Mouse (Mus musculus) heart, postnatal 36 days (tissue): ENCODE data around the gene Gm13420. TPM values are rescaled to one million over a fixed set of nuclear protein-coding genes. Genes with fewer than 3 reads are reported as not detected.
"Not testable (repeated sequence)": the region's sequence is repeated elsewhere in the genome, so short reads cannot be mapped to it uniquely, and the experiment has no call there.

Experiments used
- DNase-seq, 2 experiments: peaks; one replicate each; pipeline ENCODE4 v3.0.0; 2021 to 2022
- intact Hi-C: fragments of 180-260 bp; cut with DNase I; formaldehyde crosslinking; loops from one replicate; pipeline ENCODE4 v1.15.1; 2025
- total RNA-seq, 2 experiments: library from RNA; stranded (reverse); gene quantifications; 2 replicates each; pipeline ENCODE4 v1.2.3; 2021

Gene Gm13420
- total RNA-seq, 2 experiments from 2014 or later = not detected

DNA sequence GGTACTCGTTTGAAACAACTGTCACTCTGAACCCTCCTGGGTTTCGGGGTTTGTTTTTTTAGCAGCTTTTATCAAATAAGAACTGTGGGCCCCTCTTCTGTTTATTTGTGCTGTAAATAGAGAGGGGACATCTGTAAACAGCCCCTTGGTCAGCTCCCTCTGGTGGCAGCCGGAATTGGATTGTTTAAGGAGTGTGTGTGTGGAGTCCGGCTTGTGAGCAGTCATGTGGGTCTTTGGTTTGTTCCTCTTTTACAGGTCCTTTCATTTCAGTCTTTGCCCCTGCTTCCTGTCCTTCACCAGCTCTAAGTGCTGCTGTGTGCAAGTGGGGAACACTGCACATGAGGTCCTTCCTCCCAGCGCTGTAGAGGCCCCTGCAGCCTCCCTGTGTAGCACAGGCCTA, 12.1 kb downstream of the Gm13420 start:
- intact Hi-C loops = no loop called here
- DNase-seq = peak in 1 of 2 experiments; percentile 31

DNA sequence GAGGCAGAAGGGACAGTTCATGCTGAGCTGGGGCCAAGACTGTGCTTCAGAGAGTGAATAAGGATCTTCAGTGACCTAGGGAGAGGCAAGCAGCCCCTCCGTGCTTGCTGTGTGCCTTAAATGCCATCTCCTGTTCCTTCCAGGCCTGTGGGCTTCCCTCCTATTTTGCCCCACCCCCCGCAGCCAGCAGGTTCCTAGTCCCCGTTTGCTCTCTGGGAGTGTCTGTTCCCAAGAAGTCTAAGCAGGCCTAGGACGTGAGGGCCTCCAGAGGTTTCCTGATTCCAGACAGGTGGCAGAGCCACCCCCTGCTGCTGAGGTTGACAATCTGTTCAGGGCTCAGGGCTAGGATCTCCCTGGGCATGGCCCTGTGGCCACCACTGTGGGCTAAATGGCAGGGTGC, 12.7 kb downstream of the Gm13420 start:
- DNase-seq = no peak
- intact Hi-C loops = no loop called here

DNA sequence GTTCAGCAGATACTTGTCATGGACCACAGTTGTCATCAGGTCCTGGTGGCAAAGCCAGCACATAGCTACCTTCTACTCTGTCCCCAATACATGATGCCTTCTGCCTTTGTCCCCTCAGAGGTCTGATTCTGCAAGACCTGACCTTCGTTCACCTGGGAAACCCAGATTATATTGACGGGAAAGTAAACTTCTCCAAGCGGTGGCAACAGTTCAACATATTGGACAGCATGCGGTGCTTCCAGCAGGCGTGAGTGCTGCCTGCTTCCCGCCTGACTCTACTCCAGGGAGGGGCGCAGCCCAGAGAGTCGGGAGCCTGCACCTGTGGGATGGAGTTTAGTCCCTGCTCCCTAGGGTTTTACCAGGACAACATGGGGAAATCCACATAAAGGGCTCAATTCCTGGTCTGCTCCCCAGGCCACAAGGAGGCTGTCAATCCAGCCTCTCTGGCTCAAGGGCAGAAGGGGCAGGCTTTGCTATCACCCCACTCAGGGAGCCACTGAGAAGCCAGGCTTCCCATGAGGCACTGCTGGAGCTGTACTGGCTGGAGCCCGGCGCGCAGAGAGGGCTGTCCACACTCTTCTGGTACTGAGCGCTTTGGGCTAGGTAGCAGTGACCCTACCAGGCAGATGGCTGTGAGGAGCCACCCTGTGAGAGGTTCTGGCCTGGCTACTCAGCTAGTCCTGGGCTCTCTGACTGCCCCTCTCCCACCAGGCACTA, 14.1 kb downstream of the Gm13420 start:
- no peak for DNase-seq
- intact Hi-C loops = no loop called here

DNA sequence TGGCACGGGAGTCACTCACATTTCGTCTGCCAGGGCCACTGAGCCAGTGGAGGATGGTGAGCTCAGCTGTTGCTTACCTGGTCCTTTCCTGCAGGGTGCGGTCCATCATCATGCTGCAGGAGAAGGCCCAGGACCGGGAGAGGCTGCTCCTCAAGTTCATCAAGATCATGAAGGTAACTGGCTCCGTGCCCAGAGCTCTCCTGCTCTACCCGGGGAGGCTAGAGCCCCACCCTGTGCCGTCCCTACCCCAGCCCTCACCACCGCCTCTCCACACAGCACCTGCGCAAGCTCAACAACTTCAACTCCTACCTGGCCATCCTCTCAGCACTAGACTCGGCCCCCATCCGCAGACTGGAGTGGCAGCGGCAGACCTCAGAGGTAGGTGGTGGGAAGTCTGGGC, 15.8 kb downstream of the Gm13420 start:
- intact Hi-C loops = no loop called here
- no peak for DNase-seq

DNA sequence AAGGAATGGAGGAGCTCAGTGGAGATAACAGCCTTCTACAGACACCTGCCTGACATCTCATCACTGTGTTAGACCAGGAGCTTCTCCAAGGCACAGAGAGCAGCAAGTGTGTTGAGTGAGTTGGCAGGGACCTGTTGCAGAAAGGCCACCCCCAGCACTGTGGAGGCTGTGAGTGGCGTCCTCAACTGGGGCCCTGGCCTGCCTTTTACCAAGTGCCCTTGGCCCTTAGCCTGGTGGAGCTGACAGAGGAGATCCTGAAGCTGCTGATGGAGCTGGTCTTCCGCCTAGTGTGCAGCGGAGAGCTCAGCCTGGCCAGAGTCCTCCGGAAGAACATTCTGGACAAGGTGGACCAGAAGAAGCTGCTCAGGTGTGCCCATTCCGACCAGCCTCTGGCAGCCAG, 18.1 kb downstream of the Gm13420 start:
- intact Hi-C loops = no loop called here
- DNase-seq = no peak

DNA sequence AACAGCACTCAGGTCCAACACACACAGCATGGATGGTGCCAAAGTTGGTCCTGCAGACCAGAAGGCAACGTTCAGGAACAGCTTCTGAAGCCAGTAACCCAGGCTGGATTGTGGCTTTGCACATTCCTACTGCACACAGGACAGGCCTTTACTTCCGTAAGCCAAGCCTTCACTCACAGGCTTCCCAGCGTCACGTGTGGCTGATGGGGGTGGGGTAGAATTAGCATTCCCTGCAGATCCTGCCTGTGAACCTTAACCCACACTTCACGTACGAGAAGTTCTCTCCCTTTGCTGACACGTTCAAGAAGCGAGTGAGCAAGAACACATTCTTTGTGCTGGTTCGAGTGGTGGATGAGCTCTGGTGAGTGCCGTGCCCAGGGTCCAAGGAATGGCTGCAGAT, 18.9 kb downstream of the Gm13420 start:
- DNase-seq = no peak
- intact Hi-C loops = no loop called here

DNA sequence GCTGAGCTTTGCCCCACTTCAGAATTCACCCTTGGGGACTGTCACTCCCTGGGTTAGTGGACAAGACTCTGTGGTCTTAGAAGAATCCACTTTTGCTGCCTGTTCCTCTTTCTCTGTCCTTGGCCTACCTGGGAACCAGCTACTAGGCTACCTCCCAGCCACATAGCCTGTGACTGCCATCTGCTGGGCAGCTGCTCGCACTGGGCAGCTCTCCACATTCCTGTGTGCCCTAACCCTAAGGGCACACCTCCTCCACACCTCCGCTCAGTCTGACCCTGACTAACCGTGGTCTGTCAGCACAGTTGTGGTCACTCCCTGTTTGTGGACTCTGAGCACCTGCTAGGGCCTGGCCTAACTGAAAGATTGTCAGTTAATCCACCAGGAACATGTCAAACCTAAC, 19.9 kb downstream of the Gm13420 start:
- intact Hi-C loops = no loop called here
- peak in 1 of 2 experiments; percentile 32 for DNase-seq

DNA sequence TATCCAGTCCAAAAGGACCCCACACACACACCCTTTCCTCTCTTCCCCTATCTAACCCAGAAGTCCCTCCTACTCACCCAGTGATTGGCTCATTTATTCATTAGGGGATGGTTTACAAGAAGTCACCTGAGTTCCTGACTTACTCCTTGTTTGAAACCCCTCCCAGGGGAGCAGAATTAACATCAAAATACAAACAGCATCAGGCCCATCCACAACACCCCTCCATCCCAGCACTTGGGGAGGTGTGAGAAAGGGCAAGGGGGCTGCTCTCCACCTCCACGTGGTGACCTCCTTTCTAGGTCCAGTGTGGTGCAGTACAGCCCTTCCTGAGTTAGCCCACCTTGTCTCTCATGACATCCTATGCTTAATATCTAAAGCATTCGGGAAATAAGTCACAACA, 22.0 kb downstream of the Gm13420 start:
- no peak for DNase-seq
- intact Hi-C loops = no loop called here

DNA sequence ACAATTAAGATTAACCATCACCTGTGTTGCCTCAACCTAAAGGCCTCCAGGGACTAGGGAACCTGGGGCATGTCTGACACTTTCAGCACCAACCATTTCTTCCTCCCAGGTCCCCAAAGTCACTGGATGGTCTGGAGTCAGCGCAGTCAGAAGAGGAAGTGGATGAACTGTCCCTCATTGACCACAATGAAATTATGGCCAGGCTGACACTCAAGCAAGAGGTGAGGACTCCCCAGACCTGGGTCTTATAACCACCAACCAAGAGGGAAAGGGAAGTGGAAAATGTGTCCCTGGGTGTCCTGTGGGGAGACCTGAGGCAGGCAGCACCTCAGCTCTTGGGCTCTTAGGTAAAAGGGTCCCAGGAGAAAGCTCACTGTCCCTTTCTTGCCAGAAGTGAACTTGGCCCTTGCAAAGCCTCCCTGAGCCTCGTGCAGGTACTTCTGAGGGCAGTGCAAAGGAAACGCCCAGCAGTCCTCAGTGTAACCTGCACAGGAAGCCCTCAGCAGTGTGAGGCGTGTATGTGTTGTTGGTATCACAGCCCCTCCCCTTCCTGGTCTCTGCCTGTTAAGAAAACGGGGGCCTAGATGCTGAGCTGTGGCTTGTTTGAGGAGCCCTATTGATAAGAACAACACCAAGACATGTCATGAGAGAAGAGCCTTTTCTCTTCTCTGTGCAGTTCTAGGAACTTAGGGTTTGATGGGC, 26.7 kb downstream of the Gm13420 start:
- DNase-seq = no peak

DNA sequence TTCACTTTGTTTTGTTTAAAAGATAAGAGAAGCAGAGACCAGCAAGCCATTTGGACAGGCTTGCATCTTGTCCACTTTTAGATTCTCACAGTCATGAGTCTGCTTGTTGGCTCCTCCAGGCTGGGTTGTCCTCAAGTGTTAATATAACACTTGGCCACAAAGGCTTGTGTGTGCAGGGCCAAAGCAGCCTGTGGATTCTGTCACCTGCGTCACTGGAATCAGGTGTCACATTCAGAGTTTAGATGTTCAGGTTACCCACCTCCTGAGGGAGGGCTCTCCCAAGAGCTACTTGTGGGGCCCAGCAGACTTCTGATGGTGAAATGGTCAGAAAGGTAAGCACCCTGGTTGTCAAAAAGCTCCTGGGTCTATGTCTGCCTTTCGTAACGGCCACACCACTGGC, 28.4 kb downstream of the Gm13420 start:
- no peak for DNase-seq
- intact Hi-C loops = no loop called here

More for the DNA sequence above, 26.7 kb downstream of the Gm13420 start:
- intact Hi-C loops = no loop called here

DNA sequence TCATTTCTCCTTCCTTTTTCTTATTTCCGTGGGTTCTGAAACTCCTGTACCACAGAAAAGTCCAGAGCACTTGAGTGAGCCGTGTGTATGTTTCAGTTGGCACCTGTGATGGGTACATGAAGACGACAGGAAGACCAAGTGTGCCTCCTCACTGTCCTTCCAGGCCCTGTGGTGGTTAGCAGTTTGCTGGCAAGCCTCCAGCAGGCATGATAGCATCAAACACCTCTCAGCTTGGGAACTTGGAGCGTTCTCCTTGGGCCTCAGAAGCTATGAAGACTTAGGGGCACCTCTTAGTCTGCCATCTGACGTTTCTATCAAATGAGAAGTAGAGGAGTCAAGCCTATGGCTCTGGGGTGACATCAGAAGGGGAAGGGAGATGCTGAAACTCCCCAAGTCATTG, 32.9 kb downstream of the Gm13420 start:
- no peak for DNase-seq
- intact Hi-C loops = no loop called here

DNA sequence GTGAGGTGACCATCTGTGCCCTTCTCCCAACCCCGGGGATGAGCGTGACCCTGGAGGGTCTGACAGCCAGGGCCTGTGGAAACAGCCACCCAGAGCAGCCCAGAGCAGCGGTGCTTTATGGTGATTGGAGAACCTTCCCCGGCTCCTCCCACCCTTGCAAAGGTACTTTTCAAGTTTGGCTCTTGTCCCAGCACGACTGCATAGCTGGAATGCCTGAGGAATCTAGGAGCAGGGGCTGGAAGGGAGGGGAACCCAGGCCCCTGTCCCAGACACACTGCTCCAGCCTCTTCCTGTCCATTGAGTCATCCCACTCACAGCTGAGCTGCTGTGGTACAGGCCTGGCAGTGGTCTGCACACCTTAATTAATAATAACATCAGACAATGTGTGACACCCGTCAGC, 34.8 kb downstream of the Gm13420 start:
- intact Hi-C loops = no loop called here
- peak in 1 of 2 experiments; percentile 27 for DNase-seq

DNA sequence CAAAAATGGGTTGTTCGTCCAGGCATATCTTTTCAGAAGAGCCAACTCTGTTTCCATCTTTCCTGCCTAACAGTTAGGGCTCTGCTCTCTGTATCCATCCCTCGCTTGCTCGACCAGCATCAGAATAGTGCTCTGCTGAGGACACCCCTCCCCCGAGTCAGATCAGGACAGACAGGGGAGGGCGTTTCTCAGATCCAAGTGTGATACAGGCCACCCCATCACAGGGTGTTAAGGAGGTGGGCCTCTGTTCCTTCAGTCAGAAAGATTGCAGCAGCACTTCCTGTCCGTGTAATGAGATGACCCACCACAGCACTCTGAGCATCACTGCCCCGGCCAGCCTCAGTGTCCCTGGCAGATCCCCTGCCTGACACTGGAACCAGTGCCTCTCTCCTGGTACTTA, 35.3 kb downstream of the Gm13420 start:
- no peak for DNase-seq
- intact Hi-C loops = no loop called here

DNA sequence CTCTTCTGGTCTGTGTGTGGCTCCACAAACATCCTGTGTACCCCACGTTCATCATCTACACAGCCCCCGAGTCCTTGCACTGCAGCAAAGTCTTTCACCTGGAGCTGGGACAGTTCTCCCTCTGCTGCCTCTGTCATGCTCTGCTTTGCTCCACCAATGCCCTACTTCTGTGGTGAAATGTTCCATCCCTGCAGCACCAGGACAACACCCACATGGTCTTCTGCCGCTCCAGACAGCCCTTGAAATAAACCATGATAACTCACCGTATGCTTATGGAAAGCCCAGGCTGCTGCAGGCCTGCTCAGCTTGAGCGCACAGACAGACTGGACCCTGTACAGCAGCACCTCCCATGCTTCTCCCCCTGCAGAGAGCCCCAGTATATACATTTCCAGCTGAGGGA, 37.4 kb downstream of the Gm13420 start:
- intact Hi-C loops = no loop called here
- no peak for DNase-seq

DNA sequence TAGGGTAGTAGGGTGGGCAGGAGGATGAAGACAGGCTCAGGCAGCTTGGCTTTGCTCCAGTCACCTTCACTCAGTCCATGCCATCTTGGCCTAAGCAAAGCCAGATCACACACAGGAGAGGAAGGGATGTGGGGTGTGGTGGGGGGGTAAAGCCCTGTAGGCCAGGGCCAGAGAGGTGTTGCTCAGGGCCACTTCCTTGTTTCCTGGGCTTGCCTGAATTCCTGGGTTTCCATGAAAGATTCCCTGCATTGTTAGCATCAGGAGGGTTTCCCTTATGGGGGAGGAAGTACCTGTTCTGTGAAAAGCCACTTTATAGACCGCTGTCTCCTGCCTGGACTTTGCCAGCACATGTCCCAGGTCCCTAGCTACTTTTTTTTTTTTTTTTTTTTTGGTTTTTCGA, 38.0 kb downstream of the Gm13420 start:
- intact Hi-C loops = no loop called here

DNA sequence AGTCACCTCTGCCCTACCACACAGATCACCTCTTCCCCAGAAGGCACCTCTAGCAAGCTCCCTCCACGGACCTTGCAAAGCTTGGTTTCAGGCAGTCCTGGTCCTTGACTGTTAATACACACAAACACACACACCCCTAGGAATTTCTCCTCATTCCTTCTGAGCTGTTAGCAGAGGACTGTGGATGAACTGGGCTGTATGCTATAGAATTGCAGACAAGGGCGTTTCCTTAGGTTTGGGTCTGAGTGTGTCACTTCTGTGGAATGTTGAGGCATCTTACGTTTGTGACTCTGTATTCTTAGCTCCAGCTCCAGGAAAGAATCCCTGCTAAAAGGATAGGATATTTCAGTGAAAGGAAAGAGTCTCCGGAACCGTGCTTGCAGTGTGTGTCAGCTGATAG, 39.6 kb downstream of the Gm13420 start:
- intact Hi-C loops = no loop called here
- DNase-seq = no peak

More for the DNA sequence above, 38.0 kb downstream of the Gm13420 start:
- no peak for DNase-seq

DNA sequence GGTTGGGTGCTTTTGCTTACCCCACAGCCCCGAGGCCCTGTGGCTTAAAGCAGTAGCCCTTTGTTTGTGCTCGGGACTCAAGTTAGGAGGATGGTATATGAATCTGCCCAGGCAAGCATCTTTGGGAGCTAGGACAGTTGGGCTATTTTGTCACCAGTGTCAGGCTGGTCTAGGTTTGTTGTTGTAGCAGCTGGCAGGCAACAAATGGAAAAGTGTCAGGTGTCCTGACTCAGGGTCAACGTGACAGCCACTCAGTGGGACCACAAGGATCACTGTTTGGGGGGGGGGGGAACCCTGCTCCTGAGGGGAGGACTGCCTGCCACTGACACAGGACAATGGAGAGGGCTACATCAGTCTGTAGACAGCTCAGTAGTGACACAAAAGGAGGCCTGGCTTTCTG, 40.4 kb downstream of the Gm13420 start:
- no peak for DNase-seq
- intact Hi-C loops = no loop called here

DNA sequence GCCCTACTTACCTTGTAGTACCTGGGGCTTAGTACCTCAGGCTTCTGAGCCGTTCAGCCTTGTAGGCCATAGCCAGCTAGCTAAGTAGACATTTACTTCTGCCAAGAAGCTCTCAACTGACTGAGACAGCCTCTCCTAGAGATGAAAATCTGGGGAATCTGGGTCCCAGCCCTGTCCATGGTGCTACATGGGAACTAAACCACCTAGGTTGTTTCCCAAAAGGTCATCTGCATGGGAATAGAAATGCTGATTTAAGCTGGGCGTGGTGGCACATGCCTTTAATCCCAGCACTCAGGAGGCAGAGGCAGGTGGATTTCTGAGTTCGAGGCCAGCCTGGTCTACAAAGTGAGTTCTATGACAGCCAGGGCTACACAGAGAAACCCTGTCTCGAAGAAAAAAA, 43.3 kb downstream of the Gm13420 start:
- DNase-seq, intact Hi-C loops: not testable (repeated sequence)

DNA sequence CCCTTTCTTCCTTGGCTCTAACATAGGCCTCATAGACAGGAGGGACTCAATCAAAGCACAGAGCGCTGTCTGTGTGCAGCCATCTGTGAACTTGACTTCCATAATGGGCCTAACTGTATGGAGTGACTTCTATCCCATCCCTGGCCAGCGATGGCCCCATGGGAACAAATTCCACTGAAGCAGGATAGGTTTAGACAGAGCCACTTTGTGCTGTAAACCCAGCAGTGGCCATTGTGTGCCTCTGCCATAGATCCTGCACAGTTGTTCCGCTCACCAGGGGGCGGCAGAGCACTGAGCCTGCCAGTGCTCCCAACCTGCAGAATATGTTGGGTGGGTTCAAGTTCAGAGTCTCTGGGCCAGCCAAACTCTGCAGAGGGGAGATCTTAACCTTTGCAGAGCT, 43.8 kb downstream of the Gm13420 start:
- intact Hi-C loops = no loop called here
- peak in 1 of 2 experiments; percentile 28 for DNase-seq

DNA sequence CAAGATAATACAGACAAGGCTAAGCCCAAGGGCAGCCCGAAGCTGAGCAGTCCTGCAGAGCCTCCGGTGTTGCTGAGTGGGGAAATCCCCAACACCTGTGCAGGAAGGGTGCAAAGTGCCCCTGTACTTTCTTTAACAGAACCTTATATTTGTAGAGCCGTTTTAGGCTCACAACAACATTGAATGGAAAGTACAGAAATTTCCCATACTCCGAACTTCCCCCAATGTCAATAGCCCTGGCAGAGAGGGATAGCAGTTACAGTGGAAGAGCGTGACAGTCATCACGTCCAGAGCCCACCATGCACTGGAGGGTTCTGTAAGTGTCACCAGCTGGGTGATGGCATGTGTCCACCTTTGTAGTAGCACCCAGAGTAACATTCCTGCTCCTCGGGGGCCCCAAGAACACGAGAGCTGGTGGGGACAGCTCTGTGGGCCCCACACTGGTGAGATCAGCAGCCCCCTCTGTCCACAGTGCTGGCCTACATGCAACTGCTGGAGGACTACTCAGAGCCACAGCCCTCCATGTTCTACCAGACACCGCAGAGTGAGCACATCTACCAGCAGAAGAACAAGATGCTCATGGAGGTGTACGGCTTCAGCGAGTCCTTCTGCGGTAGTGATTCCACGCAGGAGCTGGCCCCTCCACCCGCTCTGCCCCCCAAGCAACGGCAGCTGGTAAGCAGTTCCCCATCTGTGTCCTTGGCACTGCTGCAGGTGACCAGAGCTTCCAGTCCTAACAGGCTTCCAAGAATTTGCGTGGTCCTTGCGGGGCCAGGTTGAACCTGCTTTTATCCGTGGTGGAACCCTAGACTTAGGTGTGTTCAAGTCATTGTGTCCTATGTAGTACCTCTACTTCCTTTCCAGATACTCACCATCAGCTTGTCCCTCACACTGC, 44.5 kb downstream of the Gm13420 start:
- intact Hi-C loops = no loop called here
- no peak for DNase-seq

DNA sequence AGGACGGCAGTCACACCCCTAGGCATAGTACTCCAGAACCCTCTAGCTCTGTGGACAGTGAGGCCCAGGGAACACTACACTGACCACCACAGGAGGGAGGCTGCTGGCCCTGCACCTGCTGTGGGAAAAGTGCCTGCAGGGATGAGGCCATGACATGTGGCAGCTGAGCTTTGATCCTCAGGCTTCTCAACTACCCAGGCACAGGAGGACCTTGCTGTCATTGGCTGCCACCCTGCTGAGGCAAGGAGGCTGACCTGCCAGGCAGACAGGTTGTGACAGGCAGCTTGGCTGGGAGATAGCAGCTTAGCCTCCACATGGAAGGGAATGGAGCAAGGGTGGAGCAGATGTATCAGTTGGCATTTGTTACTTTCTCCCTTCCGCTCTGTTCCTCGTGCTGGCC, 46.0 kb downstream of the Gm13420 start:
- intact Hi-C loops = no loop called here
- DNase-seq = no peak
